ENCODE assay signal across 7 mouse cellular contexts in genomic region chr10:61492040-61492439, GRCm38 (mm10). TPM values are rescaled to one million over a fixed set of nuclear protein-coding genes. Genes with fewer than 3 reads are reported as not detected.
DNase-seq lines count a peak whose midpoint lies in the region; ATAC-seq lines count a peak whose summit lies in the region.

No protein-coding gene starts in this region.

- H3K4me2 ChIP-seq in intestine, embryonic 15.5 days (replicated peaks): peak overlapping the region; percentile 30; the same call in 1 of the 2 replicates
- no peak overlapping the region for H3K4me2 ChIP-seq in midbrain, embryonic 12.5 days (replicated peaks)

- intact Hi-C loops in gastrocnemius, postnatal 36 days (cut with DNase I): loop anchor here (10.0 kb wide), 1 partner anchor 163 kb away; no protein-coding TSS in a partner anchor
- intact Hi-C loops in left cerebral cortex, postnatal 14 days (cut with DNase I): loop anchor here (1.0 to 2.0 kb wide), 2 partner anchors 111 to 166 kb away; no protein-coding TSS in a partner anchor

- no peaks in the 10 kb centered on the region for H3K27me3 ChIP-seq in intestine, embryonic 15.5 days (replicated peaks)
- no peaks in the 10 kb centered on the region for H3K27me3 ChIP-seq in midbrain, embryonic 12.5 days

- no peak overlapping the region for H3K27ac ChIP-seq in intestine, embryonic 15.5 days
- H3K27ac ChIP-seq in midbrain, embryonic 12.5 days (replicated peaks): no peak overlapping the region

- WGBS in intestine, embryonic 15.5 days: 12% methylated on average over 11 of the region's 11 CpGs
- WGBS in midbrain, embryonic 12.5 days: 7% methylated on average over 11 of the region's 11 CpGs

- DNase-seq in adrenal gland, adult 18-20 months (ENCODE audit: low spot score in 2 of 2): peak; percentile 80 to 83
- DNase-seq in embryo, embryonic 11 days: peak; percentile 86
- peak; percentile 52 to 80 for DNase-seq in gastrocnemius, postnatal 36 days
- DNase-seq in left cerebral cortex, postnatal 14 days (ENCODE audit: low spot score in 2 of 2): peak; percentile 68 to 80
- DNase-seq in spleen, adult 18-20 months: peak; percentile 51 to 70

- peak; percentile 88 for ATAC-seq in intestine, embryonic 15.5 days
- ATAC-seq in midbrain, embryonic 12.5 days (ENCODE audit: low FRiP score, low read depth): 0 out of 2 replicates have a peak, but pooled peaks have one; percentile 60

- no peak overlapping the region for H3K9ac ChIP-seq in intestine, embryonic 15.5 days
- H3K9ac ChIP-seq in midbrain, embryonic 12.5 days (replicated peaks): no peak overlapping the region

- peaks cover 20% of the 10 kb centered on the region for H3K4me1 ChIP-seq in intestine, embryonic 15.5 days (replicated peaks)
- H3K4me1 ChIP-seq in midbrain, embryonic 12.5 days: peaks cover 15% of the 10 kb centered on the region

- no peaks in the 10 kb centered on the region for H3K9me3 ChIP-seq in intestine, embryonic 15.5 days
- H3K9me3 ChIP-seq in midbrain, embryonic 12.5 days: no peaks in the 10 kb centered on the region

- H3K36me3 ChIP-seq in intestine, embryonic 15.5 days: no peaks in the 10 kb centered on the region
- no peaks in the 10 kb centered on the region for H3K36me3 ChIP-seq in midbrain, embryonic 12.5 days

- H3K4me3 ChIP-seq in intestine, embryonic 15.5 days (replicated peaks): no peak overlapping the region
- H3K4me3 ChIP-seq in midbrain, embryonic 12.5 days: no peak overlapping the region

RNA-seq across cellular contexts. Expression of gene Lrrc20, which starts 16.4 kb away (rescaled TPM):
- total RNA-seq in adrenal gland, adult 18-20 months (2021): 10 to 100 TPM in 1 of 2 experiments, 1 to 10 TPM in 1; 7.4 to 15.9 TPM
- total RNA-seq in gastrocnemius, postnatal 36 days (2021): 100 to 1,000 TPM; 131 to 150 TPM
- polyA plus RNA-seq in intestine, embryonic 15.5 days (2015; fragmentation: Nextera tagmentation; extraction: Ambion mirVana): 5.6 and 5.9 TPM in 2 replicates
- 10 to 100 TPM; 13.0 to 13.9 TPM for total RNA-seq in left cerebral cortex, postnatal 14 days (2021)
- 13.7 and 14.3 TPM in 2 replicates for polyA plus RNA-seq in midbrain, embryonic 12.5 days (2016; fragmentation: Nextera tagmentation; extraction: Ambion mirVana)

RNA-seq across cellular contexts. Expression of gene Eif4ebp2, which starts 39.6 kb away (rescaled TPM):
- total RNA-seq in adrenal gland, adult 18-20 months (2021): 100 to 1,000 TPM; 111 to 113 TPM
- total RNA-seq in gastrocnemius, postnatal 36 days (2021): 100 to 1,000 TPM; 115 to 116 TPM
- 74.4 and 80.6 TPM in 2 replicates for polyA plus RNA-seq in intestine, embryonic 15.5 days (2015; fragmentation: Nextera tagmentation; extraction: Ambion mirVana)
- total RNA-seq in left cerebral cortex, postnatal 14 days (2021): 10 to 100 TPM; 43.0 to 45.8 TPM
- polyA plus RNA-seq in midbrain, embryonic 12.5 days (2016; fragmentation: Nextera tagmentation; extraction: Ambion mirVana): 78.9 and 79.2 TPM in 2 replicates

Comparison
In these comparisons a context has a peak if more than half of its experiments do, and no peak if none do; other contexts are left out.
1. RNA of gene Lrrc20, which starts 16.4 kb away (total RNA-seq): 131 to 150 TPM in gastrocnemius, postnatal 36 days; 7.4 to 15.9 TPM in adrenal gland, adult 18-20 months and 13.0 to 13.9 TPM in left cerebral cortex, postnatal 14 days; every median in the first group is over 4 times any median in the second.
2. Peak in every context shown above with its lines, with median percentiles within 50 percentile points of each other: DNase-seq.